Mouse (Mus musculus) liver, embryonic 13.5 days (tissue): ENCODE results near the gene Tspan9. TPM values are rescaled to one million over a fixed set of nuclear protein-coding genes. Genes with fewer than 3 reads are reported as not detected.

ENCODE experiments used
- ATAC-seq: fragments of 200-750 bp; cut with Nextera tagmentation; 2 replicates; pipeline ENCODE4 v1.8.0; 2017; ENCODE audit warnings: low read depth, mild to moderate bottlenecking, moderate number of reproducible peaks, moderate library complexity
- DNase-seq: peaks from one replicate; pipeline ENCODE4 v3.0.0; 2022
- H3K27ac ChIP-seq: fragments of 300-500 bp; sonication (generic); 2 replicates; pipeline ENCODE4 v1.5.1; 2015; ENCODE audit warnings: moderate library complexity, mild to moderate bottlenecking, inconsistent platforms
- H3K27me3 ChIP-seq: fragments of 300-500 bp; sonication (generic); 2 replicates; pipeline ENCODE4 v1.6.1; 2015; ENCODE audit warnings: mild to moderate bottlenecking, inconsistent platforms
- H3K36me3 ChIP-seq: fragments of 300-500 bp; sonication (generic); 2 replicates; pipeline ENCODE4 v1.6.1; 2015; ENCODE audit warnings: mild to moderate bottlenecking, inconsistent platforms
- H3K4me1 ChIP-seq: fragments of 300-500 bp; sonication (generic); replicated peaks from 2 replicates; pipeline ENCODE4 v1.6.1; 2015; ENCODE audit warnings: inconsistent platforms
- H3K4me2 ChIP-seq: fragments of 300-500 bp; sonication (generic); 2 replicates; pipeline ENCODE4 v1.6.1; 2015; ENCODE audit warnings: inconsistent platforms, mild to moderate bottlenecking, moderate library complexity
- H3K4me3 ChIP-seq: fragments of 300-500 bp; sonication (generic); replicated peaks from 2 replicates; pipeline ENCODE4 v1.5.1; 2015; ENCODE audit warnings: mild to moderate bottlenecking, inconsistent platforms
- H3K9ac ChIP-seq: fragments of 300-500 bp; sonication (generic); 2 replicates; pipeline ENCODE4 v1.6.1; 2015; ENCODE audit warnings: mild to moderate bottlenecking, inconsistent platforms
- H3K9me3 ChIP-seq: fragments of 300-500 bp; sonication (generic); replicated peaks from 2 replicates; pipeline ENCODE4 v1.6.1; 2016; ENCODE audit warnings: inconsistent platforms
- WGBS: fragments of 180-500 bp; shearing (Covaris S2); methylation state at CpG from one replicate; pipeline ENCODE4 v1.1.7; 2015; ENCODE audit not compliant: insufficient replicate concordance; 5-methylcytosine and 5-hydroxymethylcytosine counted together
- polyA plus RNA-seq: library from polyadenylated mRNA; unstranded; fragments of >200 nt; fragmentation: Nextera tagmentation; extraction: Ambion mirVana; gene quantifications from 2 replicates; pipeline ENCODE4 v1.2.1, GENCODE M21; 2015

Tspan9 gene
- polyA plus RNA-seq, 1 experiment from 2014 or later, result 16.9 TPM

GRCm38 (mm10) chr6:128033868-128034250 is 109.5 kb downstream of the Tspan9 start:
- H3K4me1 ChIP-seq, result peaks cover 11% of the 10 kb centered on the region

GRCm38 (mm10) chr6:128033172-128033867 is 110.1 kb downstream of the Tspan9 start:
- peaks cover 44% of the 10 kb centered on the region for H3K27me3 ChIP-seq
- no peak overlapping the region for H3K27ac ChIP-seq
- H3K4me2 ChIP-seq, result no peak overlapping the region
- WGBS, result 44% methylated on average over 11 of the region's 11 CpGs
- H3K4me1 ChIP-seq, result peaks cover 11% of the 10 kb centered on the region
- no peaks in the 10 kb centered on the region for H3K36me3 ChIP-seq
- ATAC-seq (no peak), DNase-seq (no peak)
- no peak overlapping the region for H3K4me3 ChIP-seq
- no peak overlapping the region for H3K9ac ChIP-seq
- no peaks in the 10 kb centered on the region for H3K9me3 ChIP-seq

More at GRCm38 (mm10) chr6:128033868-128034250, 109.5 kb downstream of the Tspan9 start:
- Histone ChIP-seq H3K4me2 (peak overlapping the region; percentile 69), H3K9me3 (no peaks in the 10 kb centered on the region), H3K4me3 (no peak overlapping the region), H3K9ac (no peak overlapping the region), H3K36me3 (no peaks in the 10 kb centered on the region), H3K27ac (no peak overlapping the region), H3K27me3 (peaks cover 44% of the 10 kb centered on the region)
- no peak for DNase-seq
- 18% methylated on average over 4 of the region's 4 CpGs for WGBS
- no peak for ATAC-seq

- DNase-seq, result peak; percentile 13
- Histone ChIP-seq H3K36me3 (no peaks in the 10 kb centered on the region), H3K4me2 (no peak overlapping the region), H3K4me1 (peaks cover 11% of the 10 kb centered on the region), H3K27ac (no peak overlapping the region), H3K4me3 (no peak overlapping the region), H3K9ac (no peak overlapping the region), H3K27me3 (peaks cover 44% of the 10 kb centered on the region), H3K9me3 (no peaks in the 10 kb centered on the region)
- 26% methylated on average over 16 of the region's 16 CpGs for WGBS
- no peak for ATAC-seq
These were observed 110.9 kb downstream of the Tspan9 start for GRCm38 (mm10) chr6:128032252-128033171.

GRCm38 (mm10) chr6:128031584-128031983 is 111.8 kb downstream of the Tspan9 start:
- Histone ChIP-seq H3K9me3 (no peaks in the 10 kb centered on the region), H3K4me2 (no peak overlapping the region), H3K4me1 (peaks cover 11% of the 10 kb centered on the region), H3K27me3 (peaks cover 41% of the 10 kb centered on the region), H3K27ac (no peak overlapping the region), H3K9ac (no peak overlapping the region), H3K36me3 (no peaks in the 10 kb centered on the region), H3K4me3 (no peak overlapping the region)
- ATAC-seq (no peak), DNase-seq (no peak)
- WGBS, result 30% methylated on average over 2 of the region's 2 CpGs

- H3K4me3 ChIP-seq, result no peak overlapping the region
- H3K9ac ChIP-seq, result no peak overlapping the region
- H3K4me1 ChIP-seq, result peaks cover 11% of the 10 kb centered on the region
- H3K4me2 ChIP-seq, result no peak overlapping the region
- no peaks in the 10 kb centered on the region for H3K9me3 ChIP-seq
- H3K27ac ChIP-seq, result no peak overlapping the region
- DNase-seq, result no peak
- WGBS, result 54% methylated on average over 4 of the region's 4 CpGs
- H3K36me3 ChIP-seq, result no peaks in the 10 kb centered on the region
- no peak for ATAC-seq
- H3K27me3 ChIP-seq, result peaks cover 36% of the 10 kb centered on the region
These were observed 112.3 kb downstream of the Tspan9 start for GRCm38 (mm10) chr6:128031096-128031495.

GRCm38 (mm10) chr6:128030475-128030874 is 112.9 kb downstream of the Tspan9 start:
- 65% methylated on average over 6 of the region's 6 CpGs for WGBS
- H3K36me3 ChIP-seq, result no peaks in the 10 kb centered on the region
- no peak overlapping the region for H3K4me3 ChIP-seq
- ATAC-seq, result no peak
- H3K9me3 ChIP-seq, result no peaks in the 10 kb centered on the region
- no peak overlapping the region for H3K4me2 ChIP-seq
- H3K9ac ChIP-seq, result no peak overlapping the region
- H3K27ac ChIP-seq, result no peak overlapping the region
- H3K4me1 ChIP-seq, result peaks cover 5% of the 10 kb centered on the region; the same call in 1 of the 2 replicates
- peaks cover 30% of the 10 kb centered on the region for H3K27me3 ChIP-seq
- DNase-seq, result no peak

GRCm38 (mm10) chr6:128029517-128030348 is 113.7 kb downstream of the Tspan9 start:
- no peak for DNase-seq
- no peak for ATAC-seq
- H3K4me3 ChIP-seq, result no peak overlapping the region
- H3K27ac ChIP-seq, result no peak overlapping the region
- peaks cover 22% of the 10 kb centered on the region for H3K27me3 ChIP-seq
- no peak overlapping the region for H3K4me2 ChIP-seq
- H3K9me3 ChIP-seq, result no peaks in the 10 kb centered on the region
- no peak overlapping the region for H3K9ac ChIP-seq
- no peaks in the 10 kb centered on the region for H3K36me3 ChIP-seq
- H3K4me1 ChIP-seq, result peaks cover 4% of the 10 kb centered on the region; the same call in 1 of the 2 replicates
- 81% methylated on average over 9 of the region's 9 CpGs for WGBS

- Histone ChIP-seq H3K4me2 (no peak overlapping the region), H3K27me3 (peaks cover 8% of the 10 kb centered on the region), H3K4me3 (no peak overlapping the region), H3K36me3 (no peaks in the 10 kb centered on the region), H3K4me1 (no peaks in the 10 kb centered on the region), H3K9me3 (no peaks in the 10 kb centered on the region), H3K27ac (no peak overlapping the region), H3K9ac (no peak overlapping the region)
- ATAC-seq, result no peak
- 41% methylated on average over 10 of the region's 10 CpGs for WGBS
- no peak for DNase-seq
These were observed 115.1 kb downstream of the Tspan9 start for GRCm38 (mm10) chr6:128028116-128028940.

- Histone ChIP-seq H3K27me3 (no peaks in the 10 kb centered on the region), H3K27ac (no peak overlapping the region), H3K4me1 (0 out of 2 replicates have a peak, but pooled peaks cover 3% of the 10 kb centered on the region), H3K9me3 (no peaks in the 10 kb centered on the region), H3K4me2 (no peak overlapping the region), H3K9ac (no peak overlapping the region), H3K4me3 (no peak overlapping the region), H3K36me3 (no peaks in the 10 kb centered on the region)
- no peak for ATAC-seq
- 72% methylated on average over 8 of the region's 8 CpGs for WGBS
- DNase-seq, result no peak
These were observed 117.4 kb downstream of the Tspan9 start for GRCm38 (mm10) chr6:128025997-128026396.

- ATAC-seq, result no peak
These were observed 117.8 kb downstream of the Tspan9 start for GRCm38 (mm10) chr6:128025581-128025980.

More at GRCm38 (mm10) chr6:128025581-128025980, 117.8 kb downstream of the Tspan9 start:
- H3K27ac ChIP-seq, result no peak overlapping the region
- no peak overlapping the region for H3K4me3 ChIP-seq
- WGBS, result 66% methylated on average over 13 of the region's 13 CpGs
- H3K4me1 ChIP-seq, result 0 out of 2 replicates have a peak, but pooled peaks cover 3% of the 10 kb centered on the region
- no peak overlapping the region for H3K4me2 ChIP-seq
- no peaks in the 10 kb centered on the region for H3K27me3 ChIP-seq
- H3K36me3 ChIP-seq, result no peaks in the 10 kb centered on the region
- no peak for DNase-seq
- no peaks in the 10 kb centered on the region for H3K9me3 ChIP-seq
- H3K9ac ChIP-seq, result no peak overlapping the region
